Mouse (Mus musculus) forebrain, postnatal 0 days (tissue): ENCODE measurements around the gene Gm28038. TPM values are rescaled to one million over a fixed set of nuclear protein-coding genes. Genes with fewer than 3 reads are reported as not detected.

Experiments
- ATAC-seq: fragments of 200-750 bp; cut with Nextera tagmentation; 2 replicates; pipeline ENCODE4 v1.8.0; 2017; ENCODE audit warnings: mild to moderate bottlenecking, moderate library complexity
- DNase-seq: peaks from one replicate; pipeline ENCODE4 v3.0.0-alpha.2; 2015
- H3K27ac ChIP-seq: fragments of 300-500 bp; sonication (generic); 2 replicates; pipeline ENCODE4 v1.5.1; 2014; ENCODE audit warnings: low read depth, mild to moderate bottlenecking, antibody characterized with exemption, low read length, moderate library complexity, mixed read lengths
- H3K27me3 ChIP-seq: fragments of 300-500 bp; sonication (generic); 2 replicates; pipeline ENCODE4 v1.6.1; 2014; ENCODE audit warnings: mild to moderate bottlenecking, low read length, mixed read lengths; ENCODE audit not compliant: insufficient read depth
- H3K36me3 ChIP-seq: fragments of 300-500 bp; sonication (generic); 2 replicates; pipeline ENCODE4 v1.6.1; 2014; ENCODE audit warnings: mild to moderate bottlenecking, moderate library complexity; ENCODE audit not compliant: insufficient read depth
- H3K4me1 ChIP-seq: fragments of 300-500 bp; sonication (generic); 2 replicates; pipeline ENCODE4 v1.6.1; 2014; ENCODE audit warnings: antibody characterized with exemption; ENCODE audit not compliant: insufficient read depth
- H3K4me2 ChIP-seq: fragments of 300-500 bp; sonication (generic); 2 replicates; pipeline ENCODE4 v1.6.1; 2014; ENCODE audit warnings: low read depth, mild to moderate bottlenecking, moderate library complexity
- H3K4me3 ChIP-seq: fragments of 300-500 bp; sonication (generic); 2 replicates; pipeline ENCODE4 v1.5.1; 2014; ENCODE audit warnings: low read depth, low read length, mixed read lengths
- H3K9ac ChIP-seq: fragments of 300-500 bp; sonication (generic); 2 replicates; pipeline ENCODE4 v1.6.1; 2014; ENCODE audit warnings: mild to moderate bottlenecking
- H3K9me3 ChIP-seq: fragments of 300-500 bp; sonication (generic); 2 replicates; pipeline ENCODE4 v1.6.1; 2016; ENCODE audit warnings: low read length
- CTCF ChIP-seq: sonication (generic); IDR thresholded peaks from 2 replicates; pipeline ENCODE4 v1.5.1; 2016; ENCODE audit warnings: antibody characterized with exemption, control low read depth, low read depth
- WGBS: fragments of 180-500 bp; shearing (Covaris S2); extraction: QIAGEN DNeasy Blood & Tissue Kit; methylation state at CpG from one replicate; pipeline ENCODE4 v1.1.7; 2014; 5-methylcytosine and 5-hydroxymethylcytosine counted together
- polyA plus RNA-seq: library from polyadenylated mRNA; unstranded; fragments of >200 nt; fragmentation: Nextera tagmentation; extraction: Ambion mirVana; gene quantifications from 2 replicates; pipeline ENCODE4 v1.2.1, GENCODE M21; 2015
- total RNA-seq: library from RNA; depleted of rRNA; stranded (reverse); fragments of >200 nt; gene quantifications from 2 replicates; pipeline ENCODE4 v1.2.3, GENCODE M21; 2014; rRNA removed

Gene Gm28038
- total and polyA plus RNA-seq, 2 experiments from 2014 or later: 2.4 TPM; not detected in 1

DNA sequence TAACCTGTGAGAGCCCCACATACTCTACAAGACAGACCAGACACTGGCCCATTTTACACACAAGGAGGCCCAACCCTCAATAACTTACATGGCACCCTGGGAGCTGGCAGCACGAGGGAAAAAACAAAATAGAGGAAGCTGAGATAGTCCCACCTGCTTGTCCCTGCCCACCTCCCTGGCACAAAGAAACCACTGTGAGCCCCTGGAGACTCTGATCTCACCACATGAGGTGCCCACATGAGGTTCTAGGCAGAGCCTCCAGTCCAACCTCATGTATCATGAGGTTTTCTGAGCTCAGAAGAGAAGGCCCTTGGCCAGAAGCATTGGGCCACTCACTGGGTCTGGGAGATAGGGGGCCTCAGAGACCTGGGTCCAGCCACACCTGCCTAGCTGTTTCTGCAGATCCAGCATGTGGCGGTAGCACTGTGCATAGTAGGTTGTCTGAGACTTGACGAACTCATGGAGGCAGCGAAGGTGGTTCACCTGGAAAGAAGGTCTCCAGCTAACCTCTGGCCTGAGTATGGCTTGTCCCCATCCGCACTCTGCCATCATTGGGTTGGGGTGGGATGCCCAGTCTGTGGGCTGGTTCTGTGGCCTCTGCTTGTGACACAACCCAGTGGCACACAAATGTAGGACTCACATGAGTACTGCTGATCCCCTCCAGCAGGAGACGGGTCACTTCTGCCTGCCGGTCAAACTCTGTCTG lies 65.3 kb downstream of the Gm28038 start:
- TF ChIP-seq CTCF: no peak
- H3K9me3 ChIP-seq: no peaks in the 10 kb centered on the region
- 92% methylated on average over 7 of the region's 7 CpGs for WGBS
- H3K27ac ChIP-seq: no peak overlapping the region
- H3K4me2 ChIP-seq: no peak overlapping the region
- no peaks in the 10 kb centered on the region for H3K4me1 ChIP-seq
- ATAC-seq: no peak
- no peaks in the 10 kb centered on the region for H3K27me3 ChIP-seq
- no peak overlapping the region for H3K9ac ChIP-seq
- peaks cover 96% of the 10 kb centered on the region for H3K36me3 ChIP-seq
- no peak for DNase-seq
- H3K4me3 ChIP-seq: no peak overlapping the region

DNA sequence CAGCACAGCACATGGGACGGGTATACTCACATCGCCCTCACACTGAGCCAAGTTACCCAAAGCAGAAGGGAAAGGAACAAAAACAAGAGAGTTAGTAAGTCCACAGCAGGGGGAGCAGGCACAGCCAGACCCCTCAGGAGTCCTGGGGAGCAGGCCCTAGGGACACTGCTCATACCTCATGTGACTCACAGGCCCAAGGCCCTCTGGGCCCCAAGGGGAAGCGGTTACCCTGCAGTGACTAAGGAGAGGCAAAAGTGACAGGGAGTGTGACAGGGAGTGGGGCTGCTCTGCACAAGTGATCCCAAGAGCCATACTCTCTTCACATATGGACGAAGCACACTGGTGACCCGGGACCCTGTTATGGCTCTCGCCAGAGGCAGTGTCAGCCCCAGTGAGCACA lies 68.4 kb downstream of the Gm28038 start:
- Histone ChIP-seq H3K27me3 (no peaks in the 10 kb centered on the region), H3K27ac (no peak overlapping the region), H3K4me1 (no peaks in the 10 kb centered on the region), H3K9ac (no peak overlapping the region), H3K4me2 (no peak overlapping the region), H3K4me3 (no peak overlapping the region), H3K9me3 (no peaks in the 10 kb centered on the region), H3K36me3 (peaks cover 87% of the 10 kb centered on the region)
- no peak for TF ChIP-seq CTCF
- ATAC-seq (no peak), DNase-seq (no peak)
- WGBS: 90% methylated on average over 6 of the region's 6 CpGs

Other genes starting within 250 kb of the Gm28038 start
- gene Wdr34, start 232.2 kb upstream of the Gm28038 start, total RNA-seq: 88.4 and 103 TPM in 2 replicates
- 65.1 and 83.6 TPM in 2 replicates for gene Wdr34, start 232.2 kb upstream of the Gm28038 start, polyA plus RNA-seq
- gene Set, start 223.7 kb upstream of the Gm28038 start, total RNA-seq: 361 and 392 TPM in 2 replicates
- 349 and 384 TPM in 2 replicates for gene Set, start 223.7 kb upstream of the Gm28038 start, polyA plus RNA-seq
- gene Pkn3, start 203.4 kb upstream of the Gm28038 start, total RNA-seq: 2.0 and 4.7 TPM in 2 replicates
- 0.80 and 0.86 TPM in 2 replicates for gene Pkn3, start 203.4 kb upstream of the Gm28038 start, polyA plus RNA-seq
- gene Zdhhc12, start 187.4 kb upstream of the Gm28038 start, total RNA-seq: 19.5 and 25.7 TPM in 2 replicates
- gene Zdhhc12, start 187.4 kb upstream of the Gm28038 start, polyA plus RNA-seq: 20.8 and 23.3 TPM in 2 replicates
- gene Zer1, start 156.5 kb upstream of the Gm28038 start, total RNA-seq: 51.9 and 70.2 TPM in 2 replicates
- gene Zer1, start 156.5 kb upstream of the Gm28038 start, polyA plus RNA-seq: 5.4 and 10.3 TPM in 2 replicates
- 116 and 135 TPM in 2 replicates for gene Tbc1d13, start 147.3 kb upstream of the Gm28038 start, total RNA-seq
- 5.0 and 8.3 TPM in 2 replicates for gene Tbc1d13, start 147.3 kb upstream of the Gm28038 start, polyA plus RNA-seq
- gene Endog, start 109.5 kb upstream of the Gm28038 start, total RNA-seq: 31.8 and 37.1 TPM in 2 replicates
- gene Endog, start 109.5 kb upstream of the Gm28038 start, polyA plus RNA-seq: 29.0 and 31.1 TPM in 2 replicates
- gene Spout1, start 102.6 kb upstream of the Gm28038 start, total RNA-seq: 36.1 and 40.1 TPM in 2 replicates
- gene Spout1, start 102.6 kb upstream of the Gm28038 start, polyA plus RNA-seq: 50.3 and 53.5 TPM in 2 replicates
- 18.3 and 22.6 TPM in 2 replicates for gene Kyat1, start 75.2 kb upstream of the Gm28038 start, total RNA-seq
- 14.7 and 15.7 TPM in 2 replicates for gene Kyat1, start 75.2 kb upstream of the Gm28038 start, polyA plus RNA-seq
- 32.3 and 44.5 TPM in 2 replicates for gene Lrrc8a, start 43.3 kb upstream of the Gm28038 start, total RNA-seq
- 48.0 and 55.3 TPM in 2 replicates for gene Lrrc8a, start 43.3 kb upstream of the Gm28038 start, polyA plus RNA-seq
- 4.2 and 5.1 TPM in 2 replicates for gene Gm28035, start 40.5 kb upstream of the Gm28038 start, total RNA-seq
- gene Gm28035, start 40.5 kb upstream of the Gm28038 start, polyA plus RNA-seq: 0.13 and 0.16 TPM in 2 replicates
- 6.3 and 15.7 TPM in 2 replicates for gene Phyhd1, start 14.8 kb upstream of the Gm28038 start, total RNA-seq
- 5.0 and 6.3 TPM in 2 replicates for gene Phyhd1, start 14.8 kb upstream of the Gm28038 start, polyA plus RNA-seq
- 26.6 and 34.8 TPM in 2 replicates for gene Dolk, start 5.3 kb downstream of the Gm28038 start, total RNA-seq
- 31.1 and 37.7 TPM in 2 replicates for gene Dolk, start 5.3 kb downstream of the Gm28038 start, polyA plus RNA-seq
- gene Nup188, start 5.4 kb downstream of the Gm28038 start, total RNA-seq: 25.1 and 29.3 TPM in 2 replicates
- gene Nup188, start 5.4 kb downstream of the Gm28038 start, polyA plus RNA-seq: 11.8 and 14.1 TPM in 2 replicates
- gene Sh3glb2, start 78.3 kb downstream of the Gm28038 start, total RNA-seq: 291 and 292 TPM in 2 replicates
- gene Sh3glb2, start 78.3 kb downstream of the Gm28038 start, polyA plus RNA-seq: 147 and 156 TPM in 2 replicates
- gene Miga2, start 83.2 kb downstream of the Gm28038 start, total RNA-seq: 57.4 and 70.8 TPM in 2 replicates
- 24.4 and 28.6 TPM in 2 replicates for gene Miga2, start 83.2 kb downstream of the Gm28038 start, polyA plus RNA-seq
- gene Dolpp1, start 111.2 kb downstream of the Gm28038 start, total RNA-seq: 52.2 and 92.4 TPM in 2 replicates
- gene Dolpp1, start 111.2 kb downstream of the Gm28038 start, polyA plus RNA-seq: 40.1 and 44.7 TPM in 2 replicates
- gene Crat, start 134.8 kb downstream of the Gm28038 start, total RNA-seq: 28.0 and 33.6 TPM in 2 replicates
- gene Crat, start 134.8 kb downstream of the Gm28038 start, polyA plus RNA-seq: 20.7 and 24.0 TPM in 2 replicates
- 129 and 132 TPM in 2 replicates for gene Ptpa, start 135.0 kb downstream of the Gm28038 start, total RNA-seq
- 143 and 148 TPM in 2 replicates for gene Ptpa, start 135.0 kb downstream of the Gm28038 start, polyA plus RNA-seq
- 17.7 and 19.9 TPM in 2 replicates for gene Ier5l, start 193.2 kb downstream of the Gm28038 start, total RNA-seq
- gene Ier5l, start 193.2 kb downstream of the Gm28038 start, polyA plus RNA-seq: 4.0 and 6.2 TPM in 2 replicates